Mouse (Mus musculus) cerebellum, adult (tissue): ENCODE measurements at regions not wholly inside any gene's neighbourhood (a gene's known extent, or its start where the extent isn't known, plus 50 kb on each side); places are given as distances from the start of the nearest gene placed in this dataset.
"Not testable (repeated sequence)": the region's sequence is repeated elsewhere in the genome, so short reads cannot be mapped to it uniquely, and the experiment has no call there.

Source experiments
- ATAC-seq: cut with Nextera tagmentation; 2 replicates; pipeline ENCODE4 v1.9.2; 2017; ENCODE audit warnings: mild to moderate bottlenecking, moderate library complexity, mixed read lengths; ENCODE audit not compliant: insufficient number of reproducible peaks, low FRiP score, low TSS enrichment

GRCm38 (mm10) chr3:21950571-21950970, 125.9 kb upstream of the Tbl1xr1 start:
- ATAC-seq: no peak

DNA sequence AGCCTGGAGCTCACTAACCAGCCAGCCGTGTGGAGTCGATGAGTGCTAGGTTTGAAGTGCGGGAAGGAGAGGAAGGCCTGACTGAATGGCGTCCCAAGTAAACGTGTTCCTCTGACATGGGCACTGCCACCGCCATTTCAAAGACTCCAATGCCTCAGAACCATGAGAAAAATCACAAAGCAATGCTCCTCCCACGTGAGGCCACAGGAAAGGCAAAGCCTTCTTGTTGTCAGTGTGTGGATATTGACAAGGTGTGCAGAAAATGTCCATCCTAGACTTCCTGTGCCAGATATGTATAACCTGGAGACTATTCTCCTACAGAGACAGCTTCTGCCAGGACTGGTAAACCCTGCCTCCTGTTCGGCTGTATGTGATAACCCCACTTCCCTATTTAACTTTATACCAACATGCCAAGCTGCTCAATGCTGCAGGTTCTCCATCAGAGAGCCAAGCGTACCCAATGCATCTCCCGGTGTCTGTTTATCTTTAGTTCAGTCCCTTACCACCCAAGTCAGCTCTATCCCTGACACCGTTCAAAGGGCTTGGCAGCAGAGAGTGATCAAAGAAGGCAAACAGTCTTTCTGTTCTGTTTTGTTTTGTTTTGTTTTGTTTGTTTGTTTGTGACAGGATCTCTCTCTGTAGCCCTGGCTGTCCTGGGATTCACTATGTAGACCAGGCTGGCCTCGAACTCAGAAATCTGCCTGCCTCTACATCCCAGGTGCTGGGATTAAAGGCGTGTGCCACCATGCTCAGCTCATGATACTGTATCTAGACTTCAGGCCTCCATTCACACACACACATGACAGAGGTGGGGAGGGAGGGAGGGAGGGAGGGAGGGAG, 124.8 kb upstream of the Tbl1xr1 start:
- ATAC-seq: no peak

GRCm38 (mm10) chr3:21952695-21953415, 123.6 kb upstream of the Tbl1xr1 start:
- ATAC-seq: no peak

GRCm38 (mm10) chr3:21953416-21953810, 123.0 kb upstream of the Tbl1xr1 start:
- no peak for ATAC-seq

- ATAC-seq: no peak
These were observed 120.8 kb upstream of the Tbl1xr1 start for GRCm38 (mm10) chr3:21955681-21956080.

DNA sequence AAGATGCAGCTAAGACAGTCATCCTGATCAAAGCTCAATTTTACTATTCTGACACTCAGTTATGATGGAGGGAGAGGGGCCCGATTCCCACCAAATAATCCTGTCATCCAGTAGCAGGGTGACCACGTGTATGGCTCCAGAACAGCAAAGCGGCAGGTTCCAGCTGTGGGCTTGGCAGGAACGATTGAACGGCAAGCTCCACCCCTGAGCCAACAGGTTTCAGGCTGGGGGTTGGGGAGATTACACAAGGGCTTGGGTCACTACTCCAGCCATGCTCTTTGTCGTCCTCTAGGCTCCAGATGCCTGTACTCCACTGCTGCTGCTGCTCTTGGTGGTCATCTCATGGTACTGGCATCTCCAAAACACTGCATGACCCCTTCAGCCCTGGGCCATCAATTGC, 119.3 kb upstream of the Tbl1xr1 start:
- ATAC-seq: not testable (repeated sequence)

- no peak for ATAC-seq
These were observed 117.7 kb upstream of the Tbl1xr1 start for GRCm38 (mm10) chr3:21958595-21959286.

DNA sequence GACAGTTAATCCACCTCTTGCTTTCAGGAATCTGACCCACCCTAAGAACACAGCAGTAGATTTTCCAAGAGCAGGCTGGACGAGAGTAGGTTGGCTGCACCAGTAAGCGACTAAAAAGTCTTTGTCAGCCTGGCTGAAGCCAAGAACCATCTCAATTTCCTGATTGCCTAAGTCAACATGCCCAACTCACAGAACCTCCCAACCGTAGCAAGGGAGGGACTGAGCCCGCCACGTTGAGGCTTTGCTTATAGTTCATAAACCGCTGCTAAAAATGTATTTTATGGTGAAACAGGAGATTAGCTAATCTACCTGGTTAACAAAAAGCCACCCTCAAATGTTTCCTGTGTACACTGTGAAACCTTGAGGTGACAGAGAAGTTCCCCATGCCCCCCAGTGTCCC, 115.4 kb upstream of the Tbl1xr1 start:
- no peak for ATAC-seq

DNA sequence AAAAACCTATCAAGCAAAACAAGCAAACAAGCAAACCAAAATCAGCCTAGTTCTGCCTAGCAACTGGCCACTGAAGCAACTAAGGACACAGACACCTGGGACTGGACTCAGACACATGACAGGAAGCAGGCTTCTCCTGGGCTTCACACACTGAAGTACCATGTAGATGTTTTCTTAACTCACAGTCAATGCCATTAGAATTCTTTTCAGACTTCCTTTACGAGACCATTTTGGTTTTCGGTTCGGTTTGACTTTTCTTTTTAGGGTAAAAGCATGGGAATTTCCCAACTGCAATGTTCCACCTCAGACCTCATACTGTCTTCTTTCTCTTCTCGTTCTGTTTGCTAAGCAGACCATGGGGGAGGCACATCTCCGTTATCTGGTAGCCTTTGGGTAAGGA, 114.7 kb upstream of the Tbl1xr1 start:
- ATAC-seq: no peak

DNA sequence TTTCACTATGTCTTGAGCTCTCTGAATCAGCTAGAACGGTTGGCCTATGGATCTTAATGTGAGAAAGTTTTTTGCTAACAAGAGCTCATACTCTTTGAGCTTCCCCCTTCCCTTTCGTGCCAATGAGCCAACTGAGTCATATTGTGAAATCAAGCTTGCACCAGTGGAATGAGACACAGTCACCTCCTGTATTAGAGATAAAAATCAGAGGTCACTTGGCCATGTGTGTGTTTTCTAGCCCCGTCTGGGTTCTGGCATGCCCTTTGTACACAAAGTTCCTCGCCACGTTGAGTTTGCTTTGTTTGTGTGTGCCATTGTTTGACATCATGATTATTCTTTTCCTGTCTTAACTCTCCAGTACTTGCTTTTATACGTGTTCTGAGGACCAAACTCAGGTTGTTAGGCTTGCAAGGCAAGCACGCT, 114.1 kb upstream of the Tbl1xr1 start:
- no peak for ATAC-seq

DNA sequence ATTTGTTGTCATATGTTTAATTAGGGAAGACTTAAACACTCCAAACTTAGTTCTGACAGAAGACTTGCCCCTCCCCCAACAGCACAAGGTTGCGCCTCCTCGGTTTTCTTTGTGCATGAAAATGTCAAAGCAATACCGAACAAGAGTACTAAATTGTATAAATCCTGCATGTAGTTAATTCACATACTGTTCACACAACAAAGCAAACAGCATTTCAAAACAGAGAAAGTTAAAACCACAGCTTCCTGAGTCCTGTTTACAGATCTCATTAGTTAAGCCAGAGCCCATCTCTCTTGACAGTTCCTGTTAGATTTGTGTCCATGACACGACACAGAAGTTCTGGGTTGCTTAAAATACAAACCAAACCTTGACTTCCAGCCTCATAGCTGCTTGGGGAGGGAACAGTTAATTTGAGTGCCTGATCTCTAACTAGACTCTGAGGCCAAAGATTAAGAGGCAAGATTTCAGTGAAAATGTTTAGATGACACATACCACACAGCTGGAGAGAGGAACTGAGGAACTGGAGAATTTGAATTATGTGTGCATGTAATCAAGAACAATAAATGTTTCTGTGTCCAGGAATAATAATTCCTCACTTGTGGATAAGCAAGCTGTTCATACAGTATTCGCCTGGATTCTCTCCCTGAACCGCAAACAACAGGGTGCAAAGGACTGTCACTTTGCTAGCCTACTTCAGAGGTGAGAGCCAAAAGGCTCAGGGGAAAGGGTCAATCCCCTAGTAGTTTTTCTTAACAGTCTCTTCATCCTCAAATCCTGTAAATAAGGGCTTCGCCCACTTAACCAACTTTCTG, 113.3 kb upstream of the Tbl1xr1 start:
- no peak for ATAC-seq

GRCm38 (mm10) chr3:21963733-21964351, 112.6 kb upstream of the Tbl1xr1 start:
- ATAC-seq: no peak

- ATAC-seq: no peak
These were observed 112.0 kb upstream of the Tbl1xr1 start for GRCm38 (mm10) chr3:21964438-21964837.

- no peak for ATAC-seq
These were observed 110.9 kb upstream of the Tbl1xr1 start for GRCm38 (mm10) chr3:21965556-21965955.

GRCm38 (mm10) chr3:21971731-21972130, 104.7 kb upstream of the Tbl1xr1 start:
- no peak for ATAC-seq

- no peak for ATAC-seq
These were observed 103.3 kb upstream of the Tbl1xr1 start for GRCm38 (mm10) chr3:21973153-21973552.

- ATAC-seq: no peak
These were observed 102.8 kb upstream of the Tbl1xr1 start for GRCm38 (mm10) chr3:21973681-21974080.

GRCm38 (mm10) chr3:21974766-21975165, 101.7 kb upstream of the Tbl1xr1 start:
- no peak for ATAC-seq

DNA sequence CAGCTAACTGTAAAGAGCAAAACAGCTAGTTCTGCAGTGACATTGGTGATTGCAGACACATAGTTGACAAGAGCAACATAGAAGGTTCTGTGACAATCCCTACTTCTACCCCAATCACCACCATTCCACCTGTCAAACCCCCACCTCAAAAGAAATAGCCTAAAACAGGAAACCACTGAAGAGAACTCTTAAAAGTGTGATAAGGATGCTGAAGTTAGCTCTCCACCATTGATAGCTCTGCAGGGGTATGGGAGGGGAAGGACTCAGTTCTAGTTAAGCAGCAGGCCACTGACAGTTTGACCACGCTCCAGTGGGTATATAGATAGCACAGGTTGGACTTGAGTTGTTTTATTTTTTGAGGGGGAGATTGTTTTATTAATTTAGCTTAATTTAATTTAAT, 98.7 kb upstream of the Tbl1xr1 start:
- ATAC-seq: no peak

DNA sequence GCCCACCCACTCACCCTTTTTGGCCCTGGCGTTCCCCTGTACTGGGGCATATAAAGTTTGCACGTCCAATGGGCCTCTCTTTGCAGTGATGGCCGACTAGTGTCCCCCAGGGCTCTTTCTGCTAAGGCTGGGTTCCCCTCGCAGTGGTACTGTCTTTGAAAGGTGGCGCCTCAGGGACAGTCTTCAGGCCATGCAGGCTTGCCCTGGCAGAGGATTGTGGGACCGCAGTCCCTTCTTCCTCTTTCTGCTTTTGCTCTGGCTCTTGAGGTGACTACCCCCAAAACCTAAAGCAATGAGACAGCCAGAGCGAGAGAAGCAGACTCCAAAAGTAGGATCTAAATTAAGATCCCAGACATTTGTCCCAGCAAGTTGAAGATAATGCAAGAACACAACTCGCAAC, 93.5 kb upstream of the Tbl1xr1 start:
- ATAC-seq: no peak
